Mouse (Mus musculus) T-cell, adult 2 months (primary cell): Measurements from ENCODE around the gene Rnf123.

Experiments
- DNase-seq: peaks from one replicate; pipeline ENCODE4 v3.0.0; 2022; ENCODE audit warnings: low spot score

The Rnf123 gene

GRCm38 (mm10) chr9:108104766-108105548 is 21.8 kb upstream of the Rnf123 start:
- no peak for DNase-seq

- DNase-seq: no peak
Observed at GRCm38 (mm10) chr9:108099619-108100018, 16.5 kb upstream of the Rnf123 start.

GRCm38 (mm10) chr9:108095949-108096712 is 13.0 kb upstream of the Rnf123 start:
- DNase-seq: no peak

GRCm38 (mm10) chr9:108095518-108095917 is 12.4 kb upstream of the Rnf123 start:
- DNase-seq: peak; percentile 54

- DNase-seq: no peak
Observed at GRCm38 (mm10) chr9:108094998-108095411, 11.9 kb upstream of the Rnf123 start.

GRCm38 (mm10) chr9:108094184-108094941 is 11.2 kb upstream of the Rnf123 start, which contains the start of gene Apeh:
Gene Apeh, minus strand, starts transcription at chr9:108094606.
- peak; percentile 92 for DNase-seq

- no peak for DNase-seq
Observed at GRCm38 (mm10) chr9:108093586-108093985, 10.4 kb upstream of the Rnf123 start.

- DNase-seq: no peak
Observed at GRCm38 (mm10) chr9:108090611-108091120, 7.5 kb upstream of the Rnf123 start.

GRCm38 (mm10) chr9:108085261-108085660 is 2.1 kb upstream of the Rnf123 start:
- DNase-seq: no peak

GRCm38 (mm10) chr9:108083561-108083960 is 415 bp upstream of the Rnf123 start:
- DNase-seq: no peak

- DNase-seq: no peak
Observed at GRCm38 (mm10) chr9:108082549-108082948, 597 bp downstream of the Rnf123 start.

GRCm38 (mm10) chr9:108080168-108080567 is 3.0 kb downstream of the Rnf123 start, which contains the start of gene Mst1:
Gene Mst1, plus strand, starts transcription at chr9:108080436.
- no peak for DNase-seq

- no peak for DNase-seq
Observed at GRCm38 (mm10) chr9:108073141-108073930, 9.8 kb downstream of the Rnf123 start.

- DNase-seq: no peak
Observed at GRCm38 (mm10) chr9:108072481-108072924, 10.6 kb downstream of the Rnf123 start.

GRCm38 (mm10) chr9:108071801-108072200 is 11.3 kb downstream of the Rnf123 start:
- no peak for DNase-seq

- DNase-seq: no peak
Observed at GRCm38 (mm10) chr9:108069529-108069928, 13.6 kb downstream of the Rnf123 start.

- no peak for DNase-seq
Observed at GRCm38 (mm10) chr9:108069007-108069406, 14.1 kb downstream of the Rnf123 start.

- DNase-seq: peak; percentile 74
Observed at GRCm38 (mm10) chr9:108067900-108068299, 15.2 kb downstream of the Rnf123 start.

- no peak for DNase-seq
Observed at GRCm38 (mm10) chr9:108067199-108067598, 15.9 kb downstream of the Rnf123 start.

GRCm38 (mm10) chr9:108065491-108066011 is 17.6 kb downstream of the Rnf123 start:
- peak; percentile 31 for DNase-seq

- no peak for DNase-seq
Observed at GRCm38 (mm10) chr9:108063361-108063760, 19.8 kb downstream of the Rnf123 start.
